Mouse (Mus musculus) liver, embryonic 12.5 days (tissue): ENCODE results near the gene Nudt9. TPM values are rescaled to one million over a fixed set of nuclear protein-coding genes. Genes with fewer than 3 reads are reported as not detected.
"Not testable (repeated sequence)": the region's sequence is repeated elsewhere in the genome, so short reads cannot be mapped to it uniquely, and the experiment has no call there.

ENCODE experiments used
- ATAC-seq: fragments of 200-750 bp; cut with Nextera tagmentation; 2 replicates; pipeline ENCODE4 v1.8.0; 2017; ENCODE audit warnings: moderate number of reproducible peaks, mild to moderate bottlenecking, moderate library complexity
- H3K27ac ChIP-seq: fragments of 300-500 bp; sonication (generic); 2 replicates; pipeline ENCODE4 v1.5.1; 2016; ENCODE audit warnings: mild to moderate bottlenecking
- H3K27me3 ChIP-seq: fragments of 300-500 bp; sonication (generic); replicated peaks from 2 replicates; pipeline ENCODE4 v1.6.1; 2016; ENCODE audit warnings: mild to moderate bottlenecking, moderate library complexity
- H3K36me3 ChIP-seq: fragments of 300-500 bp; sonication (generic); 2 replicates; pipeline ENCODE4 v1.6.1; 2016; ENCODE audit warnings: mild to moderate bottlenecking, moderate library complexity
- H3K4me1 ChIP-seq: fragments of 300-500 bp; sonication (generic); 2 replicates; pipeline ENCODE4 v1.6.1; 2016
- H3K4me2 ChIP-seq: fragments of 300-500 bp; sonication (generic); 2 replicates; pipeline ENCODE4 v1.6.1; 2016; ENCODE audit warnings: mild to moderate bottlenecking, moderate library complexity
- H3K4me3 ChIP-seq: fragments of 300-500 bp; sonication (generic); 2 replicates; pipeline ENCODE4 v1.5.1; 2016; ENCODE audit warnings: mild to moderate bottlenecking, moderate library complexity
- H3K9ac ChIP-seq: fragments of 300-500 bp; sonication (generic); 2 replicates; pipeline ENCODE4 v1.6.1; 2016; ENCODE audit warnings: mild to moderate bottlenecking, moderate library complexity
- H3K9me3 ChIP-seq: fragments of 300-500 bp; sonication (generic); replicated peaks from 2 replicates; pipeline ENCODE4 v1.6.1; 2016; ENCODE audit warnings: mild to moderate bottlenecking, moderate library complexity
- WGBS: fragments of 180-500 bp; shearing (Covaris S2); methylation state at CpG from one replicate; pipeline ENCODE4 v1.1.7; 2016; ENCODE audit not compliant: insufficient replicate concordance; 5-methylcytosine and 5-hydroxymethylcytosine counted together
- polyA plus RNA-seq: library from polyadenylated mRNA; unstranded; fragments of >200 nt; fragmentation: Nextera tagmentation; extraction: Ambion mirVana; gene quantifications from 2 replicates; pipeline ENCODE4 v1.2.1, GENCODE M21; 2016

The Nudt9 gene
- polyA plus RNA-seq, 1 experiment from 2014 or later: 88.9 TPM

DNA sequence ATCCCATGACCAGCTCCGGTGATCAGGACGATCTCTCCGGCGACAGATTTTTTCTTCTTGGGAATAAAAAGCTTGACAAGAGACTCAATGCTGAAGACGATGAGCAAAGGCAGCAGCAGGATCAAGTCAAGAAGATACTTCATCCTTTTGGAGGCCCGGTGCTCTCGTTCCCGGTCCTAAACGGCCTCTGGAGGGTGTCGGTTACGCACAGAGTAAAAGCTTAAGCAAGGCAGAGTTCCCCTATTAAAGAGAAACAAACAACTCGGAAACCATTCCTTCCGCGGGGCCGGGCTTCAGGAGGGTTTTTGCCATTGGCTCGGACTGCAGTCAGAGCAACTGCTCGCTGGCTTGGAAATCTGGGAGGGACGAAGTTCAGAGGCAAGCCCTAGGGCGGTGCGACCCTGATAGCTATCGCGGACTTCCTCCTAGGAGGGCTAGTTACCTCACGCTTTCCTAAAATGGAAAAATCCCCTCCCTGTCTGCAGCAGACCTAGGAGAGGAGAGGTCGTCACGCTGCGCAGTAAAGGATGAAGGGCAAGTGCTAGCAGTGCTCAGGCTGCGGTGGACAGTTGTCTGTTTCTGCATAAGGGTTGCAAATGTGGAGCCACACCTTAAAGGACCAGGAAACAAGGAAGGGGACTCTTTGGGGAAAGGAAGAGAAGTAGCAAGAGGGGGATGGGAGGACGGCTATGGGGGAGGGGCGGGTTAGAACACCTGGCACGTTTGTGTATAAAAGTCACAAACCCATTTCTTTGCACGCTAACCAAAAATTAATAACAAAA, 24.3 kb upstream of the Nudt9 start, which contains the start of gene Hsd17b11:
Hsd17b11 (minus strand) TSS at position 323 of the 782 bp plus-strand sequence.
- 2% methylated on average over 31 of the region's 31 CpGs for WGBS
- Histone ChIP-seq H3K9me3 (no peaks in the 10 kb centered on the region), H3K4me1 (peaks cover 44% of the 10 kb centered on the region), H3K27ac (peak within 1 kb of the TSS; percentile 67), H3K4me2 (peak within 1 kb of the TSS; percentile 72), H3K9ac (peak within 1 kb of the TSS; percentile 65), H3K36me3 (peaks cover 6% of the 10 kb centered on the region), H3K27me3 (no peaks in the 10 kb centered on the region), H3K4me3 (peak within 1 kb of the TSS; percentile 55)
- peak; percentile 84 for ATAC-seq

DNA sequence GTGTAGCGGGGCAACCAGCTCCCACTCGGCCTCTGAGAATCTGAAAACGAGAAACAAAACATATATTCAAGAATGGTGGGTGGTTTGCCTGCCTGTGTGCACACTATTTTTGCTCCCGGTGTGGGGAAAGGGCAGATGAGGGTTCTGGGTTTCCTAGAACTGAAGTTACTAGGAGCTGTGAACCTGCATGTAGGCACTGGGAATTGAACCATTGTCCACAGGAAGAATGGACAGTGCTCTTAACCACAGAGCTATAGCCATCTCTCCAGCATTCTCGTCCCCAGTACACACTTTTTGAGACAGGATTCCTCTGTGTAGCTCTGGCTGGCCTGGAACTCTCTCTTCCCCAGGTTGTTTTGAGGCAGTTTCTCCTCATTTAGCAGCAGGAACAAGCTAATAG, 23.5 kb upstream of the Nudt9 start:
- Histone ChIP-seq H3K27ac (no peak overlapping the region), H3K4me1 (peaks cover 44% of the 10 kb centered on the region), H3K27me3 (no peaks in the 10 kb centered on the region), H3K4me2 (peak overlapping the region; percentile 72), H3K9me3 (no peaks in the 10 kb centered on the region), H3K36me3 (peaks cover 2% of the 10 kb centered on the region), H3K4me3 (peak overlapping the region; percentile 55; the same call in 1 of the 2 replicates), H3K9ac (no peak overlapping the region)
- 35% methylated on average over 5 of the region's 5 CpGs for WGBS
- no peak for ATAC-seq

DNA sequence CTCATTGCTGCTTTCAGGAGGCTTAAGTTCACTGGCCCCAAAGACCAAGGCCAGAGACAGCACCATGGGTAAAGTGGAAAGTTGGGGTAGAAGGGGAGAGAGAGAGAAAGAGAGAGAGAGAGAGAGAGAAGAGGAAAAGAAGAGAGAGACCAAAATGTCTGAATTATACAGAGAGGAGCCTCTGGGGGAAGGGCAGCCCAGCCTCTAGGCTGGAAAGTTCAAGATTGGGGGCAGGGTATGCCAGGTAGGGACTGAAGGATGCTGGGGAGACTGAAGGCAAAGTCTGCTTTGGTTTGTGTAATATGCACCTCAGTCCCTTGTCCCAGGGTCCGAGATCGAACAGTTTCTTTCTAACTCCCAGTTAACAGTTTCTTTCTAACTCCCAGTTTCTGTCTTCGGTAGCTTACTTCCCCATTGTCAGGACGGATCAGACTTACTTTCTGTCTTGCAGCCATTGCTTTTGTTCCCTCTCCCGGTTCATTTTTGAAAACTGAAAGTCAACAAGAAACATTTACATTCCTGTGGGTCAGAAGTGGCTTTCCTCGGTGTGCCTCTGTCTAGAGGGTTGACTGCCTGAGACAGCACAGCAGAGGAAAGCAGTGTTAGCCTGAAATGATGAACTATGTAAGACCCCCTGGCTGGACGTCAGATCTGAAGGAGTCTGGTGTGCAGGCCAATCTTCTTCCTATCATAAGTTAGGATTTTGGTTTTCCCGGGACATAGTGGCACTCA, 22.7 kb upstream of the Nudt9 start:
- 29% methylated on average over 8 of the region's 8 CpGs for WGBS
- H3K27ac ChIP-seq: no peak overlapping the region

DNA sequence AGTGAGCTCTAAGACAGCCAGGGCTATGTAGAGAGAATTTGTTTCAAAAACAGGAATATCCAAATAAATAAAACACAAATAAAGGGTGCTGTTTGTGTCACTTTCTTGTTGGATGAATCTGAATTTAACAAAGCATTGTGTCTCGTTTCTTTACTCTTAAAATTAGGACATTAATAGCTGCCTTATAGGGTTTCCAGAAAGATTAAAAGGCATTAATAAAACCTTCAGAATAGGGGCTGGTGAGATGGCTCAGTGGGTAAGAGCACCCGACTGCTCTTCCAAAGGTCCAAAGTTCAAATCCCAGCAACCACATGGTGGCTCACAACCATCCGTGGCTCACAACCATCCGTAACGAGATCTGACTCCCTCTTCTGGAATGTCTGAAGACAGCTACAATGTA, 21.9 kb upstream of the Nudt9 start:
- H3K4me2 ChIP-seq, H3K27ac ChIP-seq, ATAC-seq, H3K27me3 ChIP-seq, H3K4me3 ChIP-seq, H3K9ac ChIP-seq, H3K9me3 ChIP-seq, H3K36me3 ChIP-seq: not testable (repeated sequence)
- WGBS: 68% methylated on average over 5 of the region's 5 CpGs
- peaks cover 42% of the 10 kb centered on the region for H3K4me1 ChIP-seq

More for the DNA sequence above, 22.7 kb upstream of the Nudt9 start:
- no peak for ATAC-seq
- no peak overlapping the region for H3K4me3 ChIP-seq
- peak overlapping the region; percentile 19 for H3K4me2 ChIP-seq
- H3K36me3 ChIP-seq: no peaks in the 10 kb centered on the region
- H3K9me3 ChIP-seq: no peaks in the 10 kb centered on the region
- no peaks in the 10 kb centered on the region for H3K27me3 ChIP-seq
- H3K4me1 ChIP-seq: peaks cover 44% of the 10 kb centered on the region
- H3K9ac ChIP-seq: no peak overlapping the region

DNA sequence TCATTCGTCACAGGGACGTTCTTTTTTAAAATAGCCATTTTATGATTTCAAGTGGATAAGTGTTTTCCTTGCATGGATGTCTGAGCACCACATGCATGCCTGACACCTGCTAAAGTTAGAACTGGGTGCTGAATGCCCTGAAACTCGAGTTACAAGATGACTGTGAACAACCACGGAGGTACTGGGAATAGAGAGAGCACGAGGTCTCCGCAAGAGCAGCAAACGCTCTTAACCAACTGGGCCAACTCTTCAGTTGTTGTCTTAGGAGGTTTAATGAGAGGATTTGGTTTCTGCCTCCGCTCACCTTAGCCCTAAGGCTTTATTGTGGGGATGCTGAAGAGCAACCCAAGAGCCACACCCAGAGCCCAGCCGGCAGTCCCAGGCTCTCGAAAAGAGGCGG, 21.3 kb upstream of the Nudt9 start:
- 66% methylated on average over 11 of the region's 11 CpGs for WGBS
- Histone ChIP-seq H3K4me1 (peaks cover 36% of the 10 kb centered on the region), H3K9me3 (no peaks in the 10 kb centered on the region), H3K27me3 (no peaks in the 10 kb centered on the region), H3K4me3 (no peak overlapping the region), H3K4me2 (peak overlapping the region; percentile 52), H3K36me3 (no peaks in the 10 kb centered on the region), H3K9ac (no peak overlapping the region), H3K27ac (no peak overlapping the region)
- ATAC-seq: no peak

DNA sequence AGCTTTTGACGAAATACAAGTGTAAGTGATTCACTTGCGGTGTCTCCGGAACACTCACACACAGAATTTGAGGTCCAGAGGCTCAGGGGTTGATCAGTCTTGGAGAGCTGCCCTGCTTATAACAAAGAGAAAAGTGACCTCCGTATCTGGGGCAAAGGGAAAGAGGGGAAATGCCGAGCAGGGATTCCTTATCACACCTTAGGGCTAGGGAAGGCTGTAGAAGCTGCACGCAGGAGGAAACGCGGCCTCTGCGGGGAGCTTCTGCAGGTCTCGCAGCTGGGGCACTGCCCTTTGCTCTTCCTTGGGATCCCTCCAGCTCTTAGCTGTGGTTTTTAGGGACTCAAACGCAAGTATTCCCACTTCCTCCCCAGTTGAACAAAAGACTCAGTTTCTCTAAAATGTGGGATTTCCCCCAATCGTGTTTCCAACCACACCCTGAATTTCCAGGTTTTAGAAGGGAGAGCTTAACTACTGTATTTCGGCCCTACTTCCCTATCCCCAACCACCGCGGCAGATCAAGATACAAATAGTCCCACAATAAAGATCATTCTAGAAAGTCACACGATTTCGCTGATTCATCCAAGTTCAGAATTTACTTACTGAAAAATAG, 20.8 kb upstream of the Nudt9 start:
- Histone ChIP-seq H3K27ac (no peak overlapping the region), H3K4me1 (peaks cover 30% of the 10 kb centered on the region), H3K36me3 (no peaks in the 10 kb centered on the region), H3K9me3 (no peaks in the 10 kb centered on the region), H3K27me3 (no peaks in the 10 kb centered on the region), H3K4me3 (peak overlapping the region; percentile 12; the same call in 1 of the 2 replicates), H3K9ac (no peak overlapping the region), H3K4me2 (peak overlapping the region; percentile 52)
- WGBS: 20% methylated on average over 17 of the region's 17 CpGs
- no peak for ATAC-seq

DNA sequence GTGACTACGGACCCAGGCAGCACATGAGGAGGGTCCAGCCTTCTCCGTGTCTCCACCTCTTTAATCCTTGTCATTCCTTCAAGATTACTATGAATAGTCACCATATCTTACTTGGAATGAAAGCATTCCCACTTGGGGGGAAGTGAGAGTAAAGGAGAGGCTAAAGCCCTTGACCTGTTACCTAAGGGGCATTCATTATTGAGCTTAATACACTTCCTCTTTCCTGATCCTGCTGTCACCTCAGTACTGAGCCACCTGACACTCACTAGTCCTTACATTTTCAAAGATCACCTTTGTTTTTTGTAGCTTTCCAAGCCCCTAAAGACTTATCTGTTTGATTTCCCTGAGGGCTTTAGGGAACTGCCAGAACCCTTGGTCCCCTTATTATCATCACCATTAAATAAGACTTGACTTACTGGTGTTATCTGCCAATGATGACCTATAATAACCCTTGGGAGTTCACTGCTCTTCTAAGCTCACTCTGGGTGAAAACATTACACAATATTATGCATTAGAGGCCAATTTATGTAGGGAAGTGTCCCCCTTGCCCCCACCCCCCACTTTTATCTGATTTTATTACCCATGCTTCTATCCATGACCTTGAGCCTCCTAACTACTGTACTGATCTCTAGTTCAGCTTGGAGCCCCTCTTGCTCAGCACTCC, 13.5 kb upstream of the Nudt9 start:
- Histone ChIP-seq H3K9ac (no peak overlapping the region), H3K27ac (no peak overlapping the region), H3K4me3 (no peak overlapping the region), H3K4me2 (no peak overlapping the region), H3K27me3 (no peaks in the 10 kb centered on the region), H3K4me1 (peaks cover 19% of the 10 kb centered on the region; the same call in 1 of the 2 replicates), H3K9me3 (no peaks in the 10 kb centered on the region), H3K36me3 (no peaks in the 10 kb centered on the region)
- no peak for ATAC-seq
- 77% methylated on average over 2 of the region's 2 CpGs for WGBS

DNA sequence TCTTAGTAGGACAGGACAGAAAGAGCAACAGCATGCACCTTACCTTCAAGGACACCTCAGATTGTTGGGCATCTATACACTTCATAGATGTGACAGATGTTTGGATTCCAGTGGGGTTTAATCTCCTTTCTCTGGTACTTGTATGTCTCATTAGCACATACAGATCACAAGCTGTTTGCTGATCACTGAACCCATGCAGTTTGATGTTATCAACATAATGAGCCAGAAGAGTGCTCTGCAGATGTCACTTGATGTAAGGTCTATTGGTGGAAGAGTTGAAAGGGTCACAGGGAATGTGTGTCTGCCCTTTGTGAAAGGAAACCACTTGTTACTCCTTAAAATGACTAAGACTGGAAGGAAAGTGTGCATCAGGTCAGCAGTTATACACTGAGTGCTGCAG, 11.0 kb upstream of the Nudt9 start:
- Histone ChIP-seq H3K36me3 (no peaks in the 10 kb centered on the region), H3K9me3 (no peaks in the 10 kb centered on the region), H3K4me1 (peaks cover 27% of the 10 kb centered on the region), H3K27me3 (no peaks in the 10 kb centered on the region), H3K4me2 (no peak overlapping the region), H3K9ac (no peak overlapping the region), H3K27ac (no peak overlapping the region), H3K4me3 (no peak overlapping the region)
- ATAC-seq: no peak

DNA sequence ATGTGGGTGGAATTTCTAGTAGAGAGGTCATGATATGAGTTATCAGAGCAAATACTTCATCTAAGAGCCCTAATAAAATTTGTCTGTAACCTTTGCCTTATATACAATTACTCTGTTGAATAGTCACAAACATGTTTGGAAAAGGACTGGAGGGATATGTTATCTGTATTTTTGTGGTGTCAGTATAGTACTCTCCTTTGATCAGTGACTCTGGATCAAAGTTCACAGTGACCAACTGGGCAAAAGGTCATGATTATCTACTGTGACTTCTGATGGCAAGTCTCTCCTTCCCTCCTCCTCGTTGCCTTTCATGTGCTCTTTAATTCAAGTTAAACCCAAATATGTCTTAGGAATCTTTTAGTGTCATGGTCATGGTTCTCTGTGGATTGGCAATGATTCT, 10.3 kb upstream of the Nudt9 start:
- 29% methylated on average over 1 of the region's 1 CpGs for WGBS
- Histone ChIP-seq H3K9ac (no peak overlapping the region), H3K36me3 (no peaks in the 10 kb centered on the region), H3K27me3 (no peaks in the 10 kb centered on the region), H3K4me1 (peaks cover 27% of the 10 kb centered on the region), H3K9me3 (no peaks in the 10 kb centered on the region), H3K4me3 (no peak overlapping the region), H3K27ac (no peak overlapping the region), H3K4me2 (no peak overlapping the region)
- ATAC-seq: no peak

DNA sequence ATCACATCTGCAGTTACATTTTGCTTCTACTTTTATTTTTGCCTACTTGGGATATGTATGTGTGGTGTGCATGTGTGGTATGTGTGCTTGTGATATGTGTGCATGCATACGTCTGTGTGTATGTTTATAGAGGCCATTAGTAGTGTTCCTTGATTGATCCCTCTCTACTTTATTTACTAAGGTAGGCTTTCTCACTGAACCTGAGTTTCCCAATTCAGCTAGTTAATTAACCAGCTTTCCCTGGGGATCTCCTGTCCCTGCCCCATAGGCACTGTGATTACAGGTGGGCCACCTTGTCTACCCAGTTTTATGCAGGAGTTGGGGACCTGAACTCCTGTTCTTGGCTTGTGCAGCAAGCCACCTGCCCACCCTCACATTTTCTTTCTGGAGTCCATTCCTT, 9.4 kb upstream of the Nudt9 start:
- H3K36me3 ChIP-seq: no peaks in the 10 kb centered on the region
- peaks cover 27% of the 10 kb centered on the region for H3K4me1 ChIP-seq
- no peaks in the 10 kb centered on the region for H3K9me3 ChIP-seq
- H3K4me2 ChIP-seq: no peak overlapping the region
- H3K27ac ChIP-seq: no peak overlapping the region
- 61% methylated on average over 1 of the region's 1 CpGs for WGBS
- no peak overlapping the region for H3K4me3 ChIP-seq
- ATAC-seq: no peak
- H3K27me3 ChIP-seq: no peaks in the 10 kb centered on the region
- H3K9ac ChIP-seq: no peak overlapping the region

DNA sequence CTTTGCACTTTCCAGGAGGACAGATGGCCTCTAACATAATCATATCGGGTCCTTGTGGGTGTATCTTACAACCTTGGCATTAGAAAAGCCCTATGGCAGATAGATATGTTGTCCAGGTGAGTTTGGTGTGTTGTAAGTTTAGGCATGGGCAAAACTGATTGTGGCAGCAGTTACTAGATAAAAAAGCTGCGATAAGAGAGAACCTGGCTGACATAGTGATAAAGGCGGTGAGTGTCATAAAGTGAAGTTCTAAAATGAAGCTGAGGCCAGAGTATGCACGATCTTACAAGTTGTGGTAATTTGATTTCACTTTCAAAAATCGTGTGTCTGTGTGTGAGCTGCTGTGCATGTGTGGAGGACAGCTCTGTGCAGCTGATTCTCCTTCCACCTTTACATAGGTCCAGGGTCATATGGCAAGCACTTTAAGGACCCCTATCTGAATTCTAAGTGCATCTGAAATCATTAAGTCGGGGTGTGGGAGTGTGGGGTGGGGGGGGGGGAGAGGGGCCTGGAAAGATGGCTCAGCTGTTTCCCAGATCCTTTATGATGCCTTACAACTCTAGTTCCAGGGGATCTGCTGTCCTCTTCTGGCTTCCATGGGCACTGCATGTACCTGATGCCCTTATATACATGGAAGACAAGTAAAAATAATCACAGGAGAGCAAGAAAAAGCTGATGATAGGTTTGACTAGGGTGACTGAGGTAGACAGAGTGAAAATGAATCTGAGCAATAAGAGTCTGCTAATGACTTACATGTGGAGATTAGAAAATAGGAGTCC, 6.8 kb upstream of the Nudt9 start:
- Histone ChIP-seq H3K27ac (no peak overlapping the region), H3K4me3 (no peak overlapping the region), H3K4me2 (no peak overlapping the region), H3K27me3 (no peaks in the 10 kb centered on the region), H3K36me3 (no peaks in the 10 kb centered on the region), H3K4me1 (peaks cover 32% of the 10 kb centered on the region), H3K9me3 (no peaks in the 10 kb centered on the region), H3K9ac (no peak overlapping the region)
- 49% methylated on average over 6 of the region's 6 CpGs for WGBS
- no peak for ATAC-seq
